Mouse (Mus musculus) layer of hippocampus, postnatal 14 days (tissue): ENCODE results near the gene Yipf4. TPM values are rescaled to one million over a fixed set of nuclear protein-coding genes. Genes with fewer than 3 reads are reported as not detected.

Experiments used
- DNase-seq, 2 experiments: peaks; one replicate each; pipeline ENCODE4 v3.0.0; 2021 to 2022; ENCODE audit warnings: low spot score in 2 of 2, mixed read lengths in 1 of 2
- total RNA-seq, 2 experiments: library from RNA; stranded (reverse); gene quantifications; 2 replicates each; pipeline ENCODE4 v1.2.3; 2021

The Yipf4 gene
- total RNA-seq, 2 experiments from 2014 or later = 73.7 to 93.8 TPM

- no peak for DNase-seq
Observed at GRCm38 (mm10) chr17:74522797-74523723, 33.8 kb downstream of the Yipf4 start.

DNA sequence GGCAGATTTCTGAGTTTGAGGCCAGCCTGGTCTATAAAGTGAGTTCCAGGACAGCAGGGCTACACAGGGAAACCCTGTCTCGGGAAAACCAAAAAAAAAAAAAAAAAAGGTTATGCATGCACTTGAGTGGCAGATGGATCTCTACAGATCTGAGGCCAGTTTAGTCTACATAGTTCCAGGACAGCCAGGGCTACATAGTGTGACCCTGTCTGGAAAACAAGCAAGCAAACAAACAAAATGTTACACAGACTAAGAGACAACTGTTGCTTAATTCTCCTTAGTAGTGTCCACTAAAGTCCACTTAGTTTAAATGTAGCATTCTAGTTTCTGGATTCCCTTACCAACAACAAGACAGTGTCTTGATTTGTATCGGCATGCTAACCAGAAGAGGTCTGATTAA lies 36.8 kb downstream of the Yipf4 start:
- DNase-seq = no peak

DNA sequence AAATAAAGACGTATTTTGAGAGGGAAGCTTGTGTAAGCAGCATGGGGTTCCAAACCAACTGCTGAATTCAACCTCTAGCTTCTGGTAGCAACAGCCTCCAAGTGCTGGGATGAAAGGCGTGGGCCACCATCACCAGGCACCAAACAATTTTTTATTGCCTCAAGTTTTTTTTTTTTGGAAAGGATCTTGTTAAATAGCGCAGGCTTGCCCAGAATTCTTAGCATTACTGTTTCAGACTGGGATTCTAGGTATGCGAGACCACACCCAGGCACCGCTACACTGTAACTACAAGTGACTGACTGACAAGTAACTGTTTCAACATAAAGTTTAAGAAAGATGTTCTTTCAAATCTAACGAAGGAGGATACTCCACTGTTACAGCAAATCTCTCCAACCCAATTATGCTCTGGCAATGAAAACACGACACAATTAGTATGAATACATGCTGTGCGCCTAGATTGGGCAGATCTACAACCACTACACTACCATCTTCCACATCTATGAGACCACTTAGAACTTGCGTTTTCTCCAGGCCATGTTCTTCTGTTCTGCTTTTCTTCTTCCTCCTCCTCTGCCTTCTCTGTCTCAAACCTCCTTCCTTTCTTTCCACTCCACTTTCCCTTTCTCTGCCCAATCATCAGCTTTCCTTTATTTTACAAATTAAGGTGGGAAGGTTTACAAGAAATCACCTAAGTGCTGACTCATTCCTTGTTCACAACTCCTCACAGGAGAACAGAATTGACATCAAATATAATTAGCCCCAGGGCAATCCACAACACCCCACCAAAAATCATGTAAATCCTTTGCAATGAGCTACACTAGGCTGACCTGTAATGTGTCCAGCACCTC lies 37.7 kb downstream of the Yipf4 start:
- DNase-seq = no peak

GRCm38 (mm10) chr17:74527729-74528607 lies 38.7 kb downstream of the Yipf4 start, which contains the start of gene Birc6:
Gene Birc6, plus strand, starts transcription at chr17:74528295.
- DNase-seq = peak; percentile 100

DNA sequence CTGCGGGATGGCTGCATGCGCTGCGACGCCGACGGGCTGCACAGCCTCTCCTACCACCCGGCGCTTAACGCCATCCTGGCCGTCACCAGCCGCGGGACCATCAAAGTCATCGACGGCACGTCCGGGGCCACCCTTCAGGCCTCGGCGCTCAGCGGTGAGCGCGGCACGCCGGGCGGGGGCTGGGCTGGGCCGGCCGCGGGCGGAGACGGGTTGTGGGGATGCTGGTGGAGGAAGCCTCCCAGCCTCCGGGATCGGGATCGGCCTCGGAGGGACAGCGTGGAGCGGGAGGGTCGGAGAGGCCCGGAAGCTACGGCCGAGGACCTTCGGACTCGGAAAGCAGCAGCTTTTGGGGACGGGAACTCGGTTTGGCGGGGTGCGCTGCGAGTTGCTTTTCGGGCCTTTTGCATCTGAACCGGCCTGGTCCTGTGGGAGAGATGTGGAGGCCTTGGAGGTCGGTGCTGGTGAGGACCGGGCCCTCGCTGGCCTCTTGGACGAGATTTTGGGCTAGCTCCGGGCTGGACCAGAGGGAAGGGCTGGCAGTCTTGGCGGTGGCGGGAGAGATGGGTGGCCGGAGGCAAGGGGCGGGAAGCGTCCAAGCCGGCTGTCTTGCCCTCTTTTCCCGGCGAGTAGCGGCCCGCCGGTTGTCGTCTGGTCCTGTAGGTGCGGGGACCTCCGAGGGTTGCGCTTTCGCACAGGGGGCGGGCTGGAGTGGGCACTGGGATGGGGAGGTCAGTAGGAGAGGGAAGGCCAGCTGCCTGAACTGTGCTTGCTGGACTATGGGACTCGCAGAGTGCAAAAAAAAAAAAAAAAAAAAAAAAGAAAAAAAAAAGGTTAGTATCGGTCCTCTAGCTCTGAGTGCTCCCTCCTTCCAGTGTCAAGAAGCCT lies 39.6 kb downstream of the Yipf4 start:
- DNase-seq = peak in 1 of 2 experiments; percentile 26

DNA sequence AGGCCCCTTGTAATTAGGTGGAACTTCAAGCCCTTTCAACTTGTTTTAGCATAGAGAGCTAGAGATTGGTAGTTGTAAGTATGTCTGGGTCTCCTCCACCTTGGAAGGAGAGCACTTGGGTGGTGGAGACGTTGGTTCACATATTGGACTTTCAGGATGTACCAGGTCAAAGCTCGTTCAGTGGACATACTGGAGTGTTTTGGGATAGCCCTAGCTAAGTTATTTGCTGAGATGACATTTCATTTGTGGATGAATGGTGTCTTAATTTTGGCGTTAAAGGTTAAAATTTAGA lies 40.2 kb downstream of the Yipf4 start:
- DNase-seq = no peak

DNA sequence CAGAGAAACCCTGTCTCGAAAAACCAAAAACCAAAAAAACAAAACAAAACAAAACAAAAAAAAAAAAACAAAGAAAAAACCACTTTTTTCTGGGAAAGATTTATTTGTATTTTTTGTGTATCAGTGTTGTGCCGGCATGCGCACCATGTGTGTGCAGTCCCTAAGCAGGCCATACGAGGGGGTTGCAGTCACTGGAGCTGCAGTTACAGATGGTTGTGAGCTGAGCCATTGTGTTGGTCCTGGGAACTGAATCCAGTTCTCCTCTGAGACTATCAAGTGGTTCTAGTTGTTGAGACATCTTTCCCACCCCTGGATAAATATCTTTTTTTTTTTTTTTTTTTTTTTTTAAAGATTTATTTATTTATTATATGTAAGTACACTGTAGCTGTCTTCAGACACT lies 45.7 kb downstream of the Yipf4 start:
- DNase-seq = no peak

DNA sequence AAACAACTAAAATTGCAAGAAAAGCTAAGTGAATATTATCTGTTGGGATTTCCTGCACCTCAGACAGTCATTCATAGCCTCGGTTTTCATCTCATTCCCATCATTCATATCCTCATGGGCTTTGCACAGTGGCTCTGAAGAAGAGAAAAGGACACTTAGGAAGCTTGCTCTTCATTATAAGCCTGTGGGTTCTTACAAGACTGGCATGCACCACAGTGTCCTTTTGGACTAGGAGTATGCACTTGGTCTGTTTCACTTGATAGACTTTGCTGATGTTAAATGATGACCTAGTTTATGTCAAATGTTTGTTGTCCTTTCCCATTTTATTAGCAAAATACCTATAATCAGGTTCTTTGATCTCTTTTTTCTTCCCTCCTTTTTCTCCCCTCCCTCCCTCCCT lies 48.2 kb downstream of the Yipf4 start:
- DNase-seq = no peak

GRCm38 (mm10) chr17:74543615-74544014 lies 54.3 kb downstream of the Yipf4 start:
- no peak for DNase-seq

Other genes with a start within 250 kb of the Yipf4 start
- 10 to 100 TPM; 62.0 to 63.5 TPM for gene Memo1, start 194.0 kb upstream of the Yipf4 start, total RNA-seq
- 10 to 100 TPM; 54.1 to 55.5 TPM for gene Dpy30, start 165.5 kb upstream of the Yipf4 start, total RNA-seq
- gene Spast, start 150.5 kb upstream of the Yipf4 start, total RNA-seq = 10 to 100 TPM; 65.9 to 66.0 TPM
- gene Slc30a6, start 93.9 kb upstream of the Yipf4 start, total RNA-seq = 10 to 100 TPM; 19.9 to 20.0 TPM
- gene Nlrc4, start 30.4 kb upstream of the Yipf4 start, total RNA-seq = under 1 TPM; 0.10 to 0.14 TPM
- gene Birc6, start 38.8 kb downstream of the Yipf4 start, total RNA-seq = 100 to 1,000 TPM; 144 to 150 TPM
- 10 to 100 TPM; 20.6 to 24.5 TPM for gene Ttc27, start 228.2 kb downstream of the Yipf4 start, total RNA-seq